ENCODE assay signal across 8 mouse cellular contexts in the genomic region with DNA sequence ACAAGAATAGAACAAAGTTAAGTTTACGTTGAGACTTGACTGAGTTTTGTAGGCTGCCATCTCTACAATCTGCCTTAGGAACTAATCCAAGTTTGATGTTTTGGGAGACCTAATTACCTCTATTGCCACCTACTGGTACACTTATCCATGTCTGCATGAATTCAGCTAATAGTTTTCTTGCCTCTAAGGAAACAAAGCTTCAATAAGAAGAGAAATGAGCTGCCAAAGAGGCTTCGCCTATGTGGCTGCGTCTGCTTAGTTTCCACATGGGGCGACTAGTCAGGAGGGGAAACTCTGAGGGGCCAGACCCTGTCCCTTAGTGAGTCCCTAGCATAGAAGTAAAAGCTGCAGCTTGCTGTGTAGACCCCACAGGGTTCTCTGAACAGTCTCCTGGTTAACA.
DNase-seq lines count a peak whose midpoint lies in the region; ATAC-seq lines count a peak whose summit lies in the region.

No protein-coding gene starts in this region.

- no peaks in the 10 kb centered on the region for H3K9me3 ChIP-seq in heart, embryonic 12.5 days (replicated peaks)
- H3K9me3 ChIP-seq in forebrain, embryonic 14.5 days (replicated peaks; ENCODE audit: control insufficient read depth, low read length), result no peaks in the 10 kb centered on the region
- no peaks in the 10 kb centered on the region for H3K9me3 ChIP-seq in neural tube, embryonic 14.5 days (ENCODE audit: control insufficient read depth, low read length)

- no peaks in the 10 kb centered on the region; the same call in 1 of the 2 replicates for H3K4me1 ChIP-seq in heart, embryonic 12.5 days (replicated peaks)
- no peaks in the 10 kb centered on the region for H3K4me1 ChIP-seq in forebrain, embryonic 14.5 days (ENCODE audit: control insufficient read depth, insufficient read depth, low read length)
- H3K4me1 ChIP-seq in neural tube, embryonic 14.5 days (ENCODE audit: control insufficient read depth, insufficient read depth, low read length), result no peaks in the 10 kb centered on the region

- no peaks in the 10 kb centered on the region for H3K27me3 ChIP-seq in heart, embryonic 12.5 days (replicated peaks)
- H3K27me3 ChIP-seq in forebrain, embryonic 14.5 days (replicated peaks; ENCODE audit: control insufficient read depth, insufficient read depth, low read length), result no peaks in the 10 kb centered on the region
- no peaks in the 10 kb centered on the region for H3K27me3 ChIP-seq in neural tube, embryonic 14.5 days (ENCODE audit: control insufficient read depth, insufficient read depth, low read length)

- no peak overlapping the region for H3K9ac ChIP-seq in heart, embryonic 12.5 days
- no peak overlapping the region for H3K9ac ChIP-seq in forebrain, embryonic 14.5 days (ENCODE audit: low read length)
- H3K9ac ChIP-seq in neural tube, embryonic 14.5 days (replicated peaks; ENCODE audit: low read depth, low read length), result no peak overlapping the region

- WGBS in heart, embryonic 12.5 days, result 23% methylated on average over 4 of the region's 4 CpGs
- WGBS in forebrain, embryonic 14.5 days, result 3% methylated on average over 4 of the region's 4 CpGs
- 18% methylated on average over 4 of the region's 4 CpGs for WGBS in neural tube, embryonic 14.5 days

- no peak for ATAC-seq in heart, embryonic 12.5 days (ENCODE audit: insufficient number of reproducible peaks, low FRiP score)
- ATAC-seq in forebrain, embryonic 14.5 days, result peak; percentile 70
- peak; percentile 46; the same call in 1 of the 2 replicates for ATAC-seq in neural tube, embryonic 14.5 days (ENCODE audit: low read depth)

- DNase-seq in heart, adult 8-10 months (ENCODE audit: low spot score), result peak; percentile 48
- peak; percentile 87 for DNase-seq in brain, adult 2 months (ENCODE audit: low read depth, low spot score)
- DNase-seq in forebrain, embryonic 14.5 days (ENCODE audit: low spot score), result peak; percentile 91
- DNase-seq in kidney, postnatal 36 days, result peak; percentile 22 to 57
- DNase-seq in urinary bladder, postnatal 25 days (ENCODE audit: low spot score), result no peak
- DNase-seq in right cerebral cortex, postnatal 10 days (ENCODE audit: low spot score in 2 of 2), result no peak

- no peak overlapping the region for H3K4me2 ChIP-seq in heart, embryonic 12.5 days
- H3K4me2 ChIP-seq in forebrain, embryonic 14.5 days (ENCODE audit: low read length), result no peak overlapping the region
- H3K4me2 ChIP-seq in neural tube, embryonic 14.5 days (ENCODE audit: low read depth, low read length), result no peak overlapping the region

- no peaks in the 10 kb centered on the region for H3K36me3 ChIP-seq in heart, embryonic 12.5 days
- H3K36me3 ChIP-seq in forebrain, embryonic 14.5 days (ENCODE audit: control insufficient read depth, insufficient read depth, low read length), result no peaks in the 10 kb centered on the region
- no peaks in the 10 kb centered on the region for H3K36me3 ChIP-seq in neural tube, embryonic 14.5 days (ENCODE audit: control insufficient read depth, insufficient read depth, low read length)

- no peak overlapping the region for H3K27ac ChIP-seq in heart, embryonic 12.5 days (ENCODE audit: poor library complexity, severe bottlenecking)
- H3K27ac ChIP-seq in forebrain, embryonic 14.5 days (ENCODE audit: low read depth, low read length), result no peak overlapping the region
- H3K27ac ChIP-seq in neural tube, embryonic 14.5 days (ENCODE audit: low read depth, low read length), result no peak overlapping the region

- H3K4me3 ChIP-seq in heart, embryonic 12.5 days, result no peak overlapping the region
- H3K4me3 ChIP-seq in forebrain, embryonic 14.5 days (ENCODE audit: low read depth, low read length), result no peak overlapping the region
- H3K4me3 ChIP-seq in neural tube, embryonic 14.5 days (ENCODE audit: low read depth, low read length), result no peak overlapping the region

Comparison
In these comparisons a context has a peak if more than half of its experiments do, and no peak if none do; other contexts are left out.
1. DNase-seq: peak in heart, adult 8-10 months (single experiment), brain, adult 2 months (single experiment), forebrain, embryonic 14.5 days (single experiment) and kidney, postnatal 36 days (2 of 2); none in urinary bladder, postnatal 25 days (single experiment) and right cerebral cortex, postnatal 10 days (0 of 2).